Comparison of ENCODE assay signal across 21 mouse cellular contexts in genomic region chr7:133744209-133744608, GRCm38 (mm10). TPM values are rescaled to one million over a fixed set of nuclear protein-coding genes. Genes with fewer than 3 reads are reported as not detected.
DNase-seq lines count a peak whose midpoint lies in the region; ATAC-seq and TF ChIP-seq lines count a peak whose summit lies in the region.
"Had no signal": no experiment of that assay in that cellular context is flagged by ENCODE, and none has a peak within 500 bp of the region (broad histone marks: within the 10 kb centered on the region; RNA-seq: fewer than 3 reads in every experiment).

No protein-coding gene starts in this region.

- no peaks in the 10 kb centered on the region for H3K9me3 ChIP-seq in heart, postnatal 0 days (replicated peaks; ENCODE audit: control insufficient read depth, low read length)
- no peaks in the 10 kb centered on the region for H3K9me3 ChIP-seq in neural tube, embryonic 13.5 days
- H3K9me3 ChIP-seq: embryonic facial prominence, embryonic 12.5 days; forebrain, embryonic 10.5 days; lung, embryonic 15.5 days; midbrain, embryonic 10.5 days had no signal

- no peak for TF ChIP-seq EP300 in heart, postnatal 0 days (IDR thresholded peaks at IDR 0.05; ENCODE audit: low read depth)

- no peak for TF ChIP-seq CTCF in gastrocnemius, adult 2 months (IDR thresholded peaks at IDR 0.05)
- TF ChIP-seq CTCF in heart, postnatal 0 days (IDR thresholded peaks at IDR 0.05; ENCODE audit: low read depth), result no peak

- peak overlapping the region; percentile 32; the same call in 1 of the 2 replicates for H3K4me3 ChIP-seq in gastrocnemius, adult 2 months
- H3K4me3 ChIP-seq in heart, postnatal 0 days (ENCODE audit: low read depth, low read length), result no peak overlapping the region
- H3K4me3 ChIP-seq in neural tube, embryonic 13.5 days, result no peak overlapping the region
- H3K4me3 ChIP-seq: embryonic facial prominence, embryonic 12.5 days; forebrain, embryonic 10.5 days; lung, embryonic 15.5 days; midbrain, embryonic 10.5 days had no signal

- ATAC-seq in heart, postnatal 0 days (ENCODE audit: insufficient read depth, low read depth), result no peak
- ATAC-seq in neural tube, embryonic 13.5 days (ENCODE audit: low read depth), result no peak
- ATAC-seq: intestine, postnatal 0 days had no signal

- H3K4me1 ChIP-seq in heart, postnatal 0 days (ENCODE audit: control insufficient read depth, insufficient read depth), result peaks cover 55% of the 10 kb centered on the region
- H3K4me1 ChIP-seq in neural tube, embryonic 13.5 days (replicated peaks), result no peaks in the 10 kb centered on the region
- H3K4me1 ChIP-seq: embryonic facial prominence, embryonic 12.5 days; lung, embryonic 15.5 days; midbrain, embryonic 10.5 days had no signal

- peak overlapping the region; percentile 88 for H3K27ac ChIP-seq in gastrocnemius, adult 2 months
- H3K27ac ChIP-seq in heart, postnatal 0 days (ENCODE audit: low read depth), result peak overlapping the region; percentile 91
- 0 out of 2 replicates have a peak overlapping the region, but pooled peaks have one; percentile 11 for H3K27ac ChIP-seq in neural tube, embryonic 13.5 days (replicated peaks)
- H3K27ac ChIP-seq: embryonic facial prominence, embryonic 12.5 days; forebrain, embryonic 10.5 days; lung, embryonic 15.5 days; midbrain, embryonic 10.5 days had no signal

- H3K27me3 ChIP-seq in heart, postnatal 0 days (ENCODE audit: control insufficient read depth, insufficient read depth, low read length), result no peaks in the 10 kb centered on the region
- no peaks in the 10 kb centered on the region for H3K27me3 ChIP-seq in neural tube, embryonic 13.5 days
- H3K27me3 ChIP-seq: embryonic facial prominence, embryonic 12.5 days; lung, embryonic 15.5 days had no signal

- 0 out of 2 replicates have a peak overlapping the region, but pooled peaks have one; percentile 15 for H3K4me2 ChIP-seq in heart, postnatal 0 days (ENCODE audit: low read depth, low read length)
- no peak overlapping the region for H3K4me2 ChIP-seq in neural tube, embryonic 13.5 days
- H3K4me2 ChIP-seq: embryonic facial prominence, embryonic 12.5 days; lung, embryonic 15.5 days had no signal

- no peak for DNase-seq in gastrocnemius, adult 2 months
- no peak for DNase-seq in gastrocnemius, postnatal 36 days
- peak; percentile 27 for DNase-seq in heart, postnatal 0 days (ENCODE audit: low spot score)
- DNase-seq in heart, adult 18-20 months, result no peak
- DNase-seq in neural tube, embryonic 10.5 days (ENCODE audit: extremely low spot score, low spot score), result no peak
- no peak for DNase-seq in cerebellum, adult 18-20 months
- no peak for DNase-seq in urinary bladder, postnatal 14 days (ENCODE audit: low spot score)
- DNase-seq: cerebellum, postnatal 25 days; kidney, postnatal 10 days; layer of hippocampus, adult 9-11 months; thymus, postnatal 36 days had no signal

- intact Hi-C loops in gastrocnemius, adult 2 months (cut with DNase I), result no loop called here
- intact Hi-C loops in gastrocnemius, postnatal 36 days (cut with DNase I), result no loop called here

- 23% methylated on average over 1 of the region's 1 CpGs for WGBS in heart, postnatal 0 days
- 88% methylated on average over 1 of the region's 1 CpGs for WGBS in neural tube, embryonic 13.5 days

- no peak overlapping the region for H3K9ac ChIP-seq in heart, postnatal 0 days (replicated peaks; ENCODE audit: low read depth, low read length)
- H3K9ac ChIP-seq in neural tube, embryonic 13.5 days, result no peak overlapping the region
- H3K9ac ChIP-seq: embryonic facial prominence, embryonic 12.5 days; lung, embryonic 15.5 days had no signal

- H3K36me3 ChIP-seq in heart, postnatal 0 days (replicated peaks; ENCODE audit: control insufficient read depth, insufficient read depth, low read length), result peaks cover 26% of the 10 kb centered on the region
- H3K36me3 ChIP-seq in neural tube, embryonic 13.5 days, result peaks cover 43% of the 10 kb centered on the region

RNA-seq across cellular contexts. Expression of gene Fank1, which starts 32.5 kb away (rescaled TPM):
- total RNA-seq in gastrocnemius, adult 2 months (2021), result not detected
- not detected for total RNA-seq in gastrocnemius, postnatal 36 days (2021)
- total RNA-seq in heart, postnatal 0 days (2014; rRNA removed; ENCODE audit: low replicate concordance), result not detected in 2 replicates
- 0.08 and 0.41 TPM in 2 replicates for polyA plus RNA-seq in heart, postnatal 0 days (2015; fragmentation: Nextera tagmentation; extraction: Ambion mirVana)
- not detected for total RNA-seq in heart, adult 18-20 months (2021)
- 2.4 and 2.9 TPM in 2 replicates for polyA plus RNA-seq in neural tube, embryonic 13.5 days (2015; fragmentation: Nextera tagmentation; extraction: Ambion mirVana)
- total RNA-seq: hematopoietic stem cell, adult 5-6 weeks; liver, adult 2 months; monocyte, adult 5-6 weeks had no signal
- polyA plus RNA-seq: liver, adult 2 months; spleen, adult 2 months had no signal

RNA-seq across cellular contexts. Expression of gene Uros, which starts 34.3 kb away (rescaled TPM):
- total RNA-seq in gastrocnemius, adult 2 months (2021), result 10 to 100 TPM; 14.2 to 17.0 TPM
- total RNA-seq in gastrocnemius, postnatal 36 days (2021), result 10 to 100 TPM; 14.3 to 15.7 TPM
- 15.3 and 30.8 TPM in 2 replicates for total RNA-seq in heart, postnatal 0 days (2014; rRNA removed; ENCODE audit: low replicate concordance)
- polyA plus RNA-seq in heart, postnatal 0 days (2015; fragmentation: Nextera tagmentation; extraction: Ambion mirVana), result 35.0 and 38.2 TPM in 2 replicates
- 10 to 100 TPM; 21.2 to 23.2 TPM for total RNA-seq in heart, adult 18-20 months (2021)
- polyA plus RNA-seq in neural tube, embryonic 13.5 days (2015; fragmentation: Nextera tagmentation; extraction: Ambion mirVana), result 57.4 and 59.3 TPM in 2 replicates

RNA-seq across cellular contexts. Expression of gene Bccip, which starts 35.1 kb away (rescaled TPM):
- total RNA-seq in gastrocnemius, adult 2 months (2021), result 10 to 100 TPM; 80.2 to 81.9 TPM
- 10 to 100 TPM; 63.9 to 73.9 TPM for total RNA-seq in gastrocnemius, postnatal 36 days (2021)
- 24.3 and 46.1 TPM in 2 replicates for total RNA-seq in heart, postnatal 0 days (2014; rRNA removed; ENCODE audit: low replicate concordance)
- polyA plus RNA-seq in heart, postnatal 0 days (2015; fragmentation: Nextera tagmentation; extraction: Ambion mirVana), result 87.4 and 93.1 TPM in 2 replicates
- 10 to 100 TPM; 52.6 to 64.7 TPM for total RNA-seq in heart, adult 18-20 months (2021)
- 92.2 and 105 TPM in 2 replicates for polyA plus RNA-seq in neural tube, embryonic 13.5 days (2015; fragmentation: Nextera tagmentation; extraction: Ambion mirVana)

RNA-seq across cellular contexts. Expression of gene Dhx32, which starts 38.3 kb away (rescaled TPM):
- total RNA-seq in gastrocnemius, adult 2 months (2021), result 10 to 100 TPM; 33.7 to 50.1 TPM
- 10 to 100 TPM; 28.9 to 30.6 TPM for total RNA-seq in gastrocnemius, postnatal 36 days (2021)
- total RNA-seq in heart, postnatal 0 days (2014; rRNA removed; ENCODE audit: low replicate concordance), result 59.8 and 64.3 TPM in 2 replicates
- 33.1 and 37.1 TPM in 2 replicates for polyA plus RNA-seq in heart, postnatal 0 days (2015; fragmentation: Nextera tagmentation; extraction: Ambion mirVana)
- total RNA-seq in heart, adult 18-20 months (2021), result 10 to 100 TPM; 38.8 to 48.1 TPM
- polyA plus RNA-seq in neural tube, embryonic 13.5 days (2015; fragmentation: Nextera tagmentation; extraction: Ambion mirVana), result 27.8 and 31.1 TPM in 2 replicates

Comparison
In these comparisons a context has a peak if more than half of its experiments do, and no peak if none do; other contexts are left out.
1. H3K27ac ChIP-seq: peak in every context shown above with its lines; median percentile 91 in heart, postnatal 0 days; 88 in gastrocnemius, adult 2 months; 11 in neural tube, embryonic 13.5 days.